Mouse (Mus musculus) liver, embryonic 12.5 days (tissue): Measurements from ENCODE around the gene Axdnd1. TPM values are rescaled to one million over a fixed set of nuclear protein-coding genes. Genes with fewer than 3 reads are reported as not detected.

ENCODE experiments used
- ATAC-seq: fragments of 200-750 bp; cut with Nextera tagmentation; 2 replicates; pipeline ENCODE4 v1.8.0; 2017; ENCODE audit warnings: moderate number of reproducible peaks, mild to moderate bottlenecking, moderate library complexity
- H3K27ac ChIP-seq: fragments of 300-500 bp; sonication (generic); 2 replicates; pipeline ENCODE4 v1.5.1; 2016; ENCODE audit warnings: mild to moderate bottlenecking
- H3K27me3 ChIP-seq: fragments of 300-500 bp; sonication (generic); replicated peaks from 2 replicates; pipeline ENCODE4 v1.6.1; 2016; ENCODE audit warnings: mild to moderate bottlenecking, moderate library complexity
- H3K36me3 ChIP-seq: fragments of 300-500 bp; sonication (generic); 2 replicates; pipeline ENCODE4 v1.6.1; 2016; ENCODE audit warnings: mild to moderate bottlenecking, moderate library complexity
- H3K4me1 ChIP-seq: fragments of 300-500 bp; sonication (generic); 2 replicates; pipeline ENCODE4 v1.6.1; 2016
- H3K4me2 ChIP-seq: fragments of 300-500 bp; sonication (generic); 2 replicates; pipeline ENCODE4 v1.6.1; 2016; ENCODE audit warnings: mild to moderate bottlenecking, moderate library complexity
- H3K4me3 ChIP-seq: fragments of 300-500 bp; sonication (generic); 2 replicates; pipeline ENCODE4 v1.5.1; 2016; ENCODE audit warnings: mild to moderate bottlenecking, moderate library complexity
- H3K9ac ChIP-seq: fragments of 300-500 bp; sonication (generic); 2 replicates; pipeline ENCODE4 v1.6.1; 2016; ENCODE audit warnings: mild to moderate bottlenecking, moderate library complexity
- H3K9me3 ChIP-seq: fragments of 300-500 bp; sonication (generic); replicated peaks from 2 replicates; pipeline ENCODE4 v1.6.1; 2016; ENCODE audit warnings: mild to moderate bottlenecking, moderate library complexity
- WGBS: fragments of 180-500 bp; shearing (Covaris S2); methylation state at CpG from one replicate; pipeline ENCODE4 v1.1.7; 2016; ENCODE audit not compliant: insufficient replicate concordance; 5-methylcytosine and 5-hydroxymethylcytosine counted together
- polyA plus RNA-seq: library from polyadenylated mRNA; unstranded; fragments of >200 nt; fragmentation: Nextera tagmentation; extraction: Ambion mirVana; gene quantifications from 2 replicates; pipeline ENCODE4 v1.2.1, GENCODE M21; 2016

The Axdnd1 gene
- polyA plus RNA-seq: 0.23 TPM in 1 of 2 replicates, not detected in the other

DNA sequence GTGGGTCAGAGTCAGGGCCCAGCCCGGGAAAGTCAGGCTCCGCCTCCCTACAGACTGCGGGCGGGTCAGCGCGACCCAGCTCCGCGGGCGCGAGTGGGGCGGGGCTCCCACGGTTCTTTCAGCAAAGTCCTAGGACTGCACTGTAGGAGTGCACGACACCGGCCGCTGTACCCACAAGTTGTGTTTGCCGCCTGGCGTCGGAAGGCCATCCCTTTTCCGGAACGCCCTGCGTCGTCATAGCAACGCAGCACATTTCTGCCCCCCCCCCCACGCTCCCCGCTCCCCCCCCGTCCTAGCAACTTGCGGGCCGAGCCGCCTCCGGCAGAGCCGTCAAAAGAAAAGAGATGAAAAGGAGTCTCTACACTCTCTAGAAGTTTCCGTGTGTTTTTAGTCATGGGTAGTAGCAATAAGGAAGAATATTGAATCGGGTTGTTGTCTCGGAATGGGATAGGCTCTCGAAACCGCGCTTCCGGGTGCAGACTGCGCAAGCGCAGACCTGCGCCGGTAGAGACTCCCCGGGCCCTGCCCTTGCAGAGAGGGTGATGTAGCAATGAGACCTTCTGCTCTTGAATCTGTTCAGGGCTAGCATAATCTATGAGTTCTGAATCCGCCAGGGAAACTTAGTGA, at the start of gene Axdnd1:
TSS of gene Axdnd1 (minus strand) at position 489 of the 627 bp plus-strand sequence.
- WGBS: under 1% methylated on average over 44 of the region's 44 CpGs
- ATAC-seq: peak; percentile 95

GRCm38 (mm10) chr1:156470557-156470956, 49.6 kb upstream of the Axdnd1 start:
- Histone ChIP-seq H3K4me2 (peak overlapping the region; percentile 92), H3K9me3 (0 out of 2 replicates have a peak, but pooled peaks cover 5% of the 10 kb centered on the region), H3K9ac (no peak overlapping the region), H3K36me3 (peaks cover 9% of the 10 kb centered on the region), H3K4me3 (no peak overlapping the region), H3K27ac (no peak overlapping the region), H3K4me1 (peaks cover 39% of the 10 kb centered on the region), H3K27me3 (peaks cover 19% of the 10 kb centered on the region)
- ATAC-seq: no peak
- WGBS: 63% methylated on average over 7 of the region's 7 CpGs

More for the DNA sequence above, at the start of gene Axdnd1:
- H3K4me3 ChIP-seq: peak within 1 kb of the TSS; percentile 73
- H3K9ac ChIP-seq: peak within 1 kb of the TSS; percentile 74
- peaks cover 16% of the 10 kb centered on the region for H3K4me1 ChIP-seq
- peak within 1 kb of the TSS; percentile 89 for H3K27ac ChIP-seq
- H3K9me3 ChIP-seq: no peaks in the 10 kb centered on the region
- H3K36me3 ChIP-seq: no peaks in the 10 kb centered on the region
- no peaks in the 10 kb centered on the region for H3K27me3 ChIP-seq
- H3K4me2 ChIP-seq: peak within 1 kb of the TSS; percentile 75

- 52% methylated on average over 3 of the region's 3 CpGs for WGBS
- Histone ChIP-seq H3K27me3 (peaks cover 13% of the 10 kb centered on the region), H3K4me2 (no peak overlapping the region), H3K4me3 (no peak overlapping the region), H3K9me3 (0 out of 2 replicates have a peak, but pooled peaks cover 5% of the 10 kb centered on the region), H3K36me3 (peaks cover 10% of the 10 kb centered on the region), H3K4me1 (peaks cover 31% of the 10 kb centered on the region), H3K9ac (no peak overlapping the region), H3K27ac (no peak overlapping the region)
- no peak for ATAC-seq
These were observed 47.6 kb upstream of the Axdnd1 start for GRCm38 (mm10) chr1:156468576-156468975.

DNA sequence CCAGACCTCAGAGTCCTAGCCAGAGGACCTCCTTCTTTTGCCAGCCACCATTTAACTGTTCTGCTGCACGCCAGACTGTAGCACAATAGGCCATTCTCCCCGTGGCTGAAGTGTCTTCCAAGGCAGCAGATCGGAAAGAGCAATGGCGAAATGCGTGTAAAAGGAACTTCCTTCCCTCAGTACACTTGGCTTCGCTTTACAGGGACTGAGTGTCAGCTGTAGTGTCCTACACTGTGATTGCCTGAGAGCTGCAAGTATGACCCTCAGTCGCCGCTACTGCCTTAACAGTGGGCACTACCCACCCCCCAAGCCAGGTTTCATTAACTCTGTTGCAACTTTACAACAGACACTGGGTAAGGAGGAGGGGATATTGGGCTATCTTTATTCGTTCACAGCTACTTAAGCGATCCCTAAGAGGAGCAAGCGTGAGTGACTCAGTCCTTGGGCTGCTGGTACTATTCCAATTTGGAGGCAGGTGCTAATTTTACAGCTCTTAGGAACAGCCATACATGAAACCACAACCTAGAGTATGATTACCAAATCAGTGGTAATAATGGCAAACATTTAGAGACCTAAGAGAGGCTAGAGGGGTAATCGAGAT, 46.8 kb upstream of the Axdnd1 start:
- Histone ChIP-seq H3K9ac (no peak overlapping the region), H3K27ac (no peak overlapping the region), H3K27me3 (peaks cover 7% of the 10 kb centered on the region), H3K36me3 (peaks cover 14% of the 10 kb centered on the region), H3K4me2 (no peak overlapping the region), H3K4me1 (peaks cover 29% of the 10 kb centered on the region), H3K4me3 (no peak overlapping the region), H3K9me3 (0 out of 2 replicates have a peak, but pooled peaks cover 5% of the 10 kb centered on the region)
- ATAC-seq: no peak
- 71% methylated on average over 12 of the region's 12 CpGs for WGBS

DNA sequence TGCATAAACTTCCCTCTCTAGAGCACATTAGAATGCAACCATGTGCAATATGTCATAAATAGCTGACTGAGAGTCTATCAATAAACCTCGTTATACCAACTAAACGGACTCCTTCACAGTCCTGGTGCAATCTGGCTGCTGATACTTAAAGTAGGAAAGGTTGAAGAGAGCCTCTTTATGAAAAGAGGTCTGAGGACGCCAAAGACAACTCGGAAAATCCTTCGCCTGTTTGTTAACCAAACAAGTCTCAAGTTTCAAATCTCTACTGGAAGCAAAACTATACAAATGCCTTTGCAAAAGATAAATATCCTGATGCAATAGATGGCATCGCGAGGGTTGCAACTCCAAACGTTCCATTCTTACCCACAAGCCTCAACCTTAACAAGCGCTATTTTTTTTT, 44.0 kb upstream of the Axdnd1 start:
- H3K9ac ChIP-seq: no peak overlapping the region
- peaks cover 14% of the 10 kb centered on the region for H3K36me3 ChIP-seq
- H3K27ac ChIP-seq: no peak overlapping the region
- H3K4me3 ChIP-seq: no peak overlapping the region
- 0 out of 2 replicates have a peak, but pooled peaks cover 5% of the 10 kb centered on the region for H3K9me3 ChIP-seq
- ATAC-seq: no peak
- 78% methylated on average over 9 of the region's 9 CpGs for WGBS
- H3K27me3 ChIP-seq: no peaks in the 10 kb centered on the region
- H3K4me1 ChIP-seq: peaks cover 32% of the 10 kb centered on the region
- H3K4me2 ChIP-seq: no peak overlapping the region

DNA sequence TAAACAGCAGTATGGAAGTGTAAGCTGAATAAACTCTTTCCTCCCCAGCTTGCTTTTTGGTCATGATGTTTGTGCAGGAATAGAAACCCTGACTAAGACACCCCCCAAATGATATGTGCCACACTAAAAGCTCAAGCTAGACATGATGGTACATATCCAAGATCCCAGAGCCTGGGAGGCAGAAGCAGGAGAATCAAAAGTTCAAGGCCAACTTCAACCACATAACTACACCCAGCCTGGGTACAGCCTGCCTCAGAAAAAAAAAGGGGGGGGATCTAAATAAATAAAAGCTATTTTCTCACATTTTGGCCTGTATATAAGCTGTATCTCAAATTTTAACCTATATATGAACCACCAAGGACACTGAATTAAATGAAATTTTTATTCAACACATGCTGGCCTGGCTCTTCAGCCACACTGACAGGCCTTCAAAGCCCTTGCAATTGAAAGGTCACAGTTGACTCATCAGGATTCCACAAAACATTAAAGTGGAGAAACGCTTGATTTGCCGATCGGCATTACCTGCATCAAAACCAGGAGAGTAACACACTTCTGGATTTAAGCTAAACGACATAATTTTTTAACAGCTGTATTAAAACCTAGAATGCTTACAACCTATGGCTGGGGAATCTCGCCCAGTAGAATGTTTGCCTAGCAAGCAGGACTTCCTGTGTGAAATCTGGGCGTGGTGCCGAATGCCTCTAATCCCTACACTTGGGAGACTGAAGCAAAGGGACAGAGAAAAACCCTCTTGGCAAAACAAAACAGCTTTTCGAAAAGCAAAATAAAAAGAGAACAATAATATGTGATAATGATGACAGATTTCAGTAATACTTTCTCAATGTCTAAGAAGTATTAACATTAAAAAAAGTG, 43.3 kb upstream of the Axdnd1 start:
- Histone ChIP-seq H3K4me2 (no peak overlapping the region), H3K27ac (no peak overlapping the region), H3K4me1 (peaks cover 34% of the 10 kb centered on the region), H3K9ac (no peak overlapping the region), H3K36me3 (peaks cover 14% of the 10 kb centered on the region), H3K27me3 (no peaks in the 10 kb centered on the region), H3K9me3 (0 out of 2 replicates have a peak, but pooled peaks cover under 1% of the 10 kb centered on the region), H3K4me3 (no peak overlapping the region)
- 71% methylated on average over 8 of the region's 8 CpGs for WGBS
- no peak for ATAC-seq

GRCm38 (mm10) chr1:156462273-156462991, 41.5 kb upstream of the Axdnd1 start:
- no peak overlapping the region for H3K27ac ChIP-seq
- ATAC-seq: no peak
- no peak overlapping the region for H3K9ac ChIP-seq
- no peaks in the 10 kb centered on the region for H3K9me3 ChIP-seq
- no peaks in the 10 kb centered on the region for H3K27me3 ChIP-seq
- 25% methylated on average over 12 of the region's 12 CpGs for WGBS
- H3K36me3 ChIP-seq: peaks cover 14% of the 10 kb centered on the region
- H3K4me2 ChIP-seq: no peak overlapping the region
- peaks cover 44% of the 10 kb centered on the region for H3K4me1 ChIP-seq
- H3K4me3 ChIP-seq: no peak overlapping the region

GRCm38 (mm10) chr1:156461036-156461435, 40.1 kb upstream of the Axdnd1 start:
- peaks cover 44% of the 10 kb centered on the region for H3K4me1 ChIP-seq
- ATAC-seq: no peak
- no peak overlapping the region for H3K27ac ChIP-seq
- peaks cover 12% of the 10 kb centered on the region for H3K36me3 ChIP-seq
- no peak overlapping the region for H3K4me2 ChIP-seq
- no peak overlapping the region for H3K4me3 ChIP-seq
- 73% methylated on average over 6 of the region's 6 CpGs for WGBS
- H3K9me3 ChIP-seq: no peaks in the 10 kb centered on the region
- H3K27me3 ChIP-seq: no peaks in the 10 kb centered on the region
- no peak overlapping the region for H3K9ac ChIP-seq

- no peak for ATAC-seq
- no peak overlapping the region for H3K4me2 ChIP-seq
- H3K27me3 ChIP-seq: no peaks in the 10 kb centered on the region
- H3K9ac ChIP-seq: no peak overlapping the region
- peaks cover 48% of the 10 kb centered on the region for H3K4me1 ChIP-seq
- H3K36me3 ChIP-seq: peaks cover 15% of the 10 kb centered on the region
- H3K27ac ChIP-seq: peak overlapping the region; percentile 58
- no peaks in the 10 kb centered on the region for H3K9me3 ChIP-seq
- H3K4me3 ChIP-seq: no peak overlapping the region
- 70% methylated on average over 4 of the region's 4 CpGs for WGBS
These were observed 39.3 kb upstream of the Axdnd1 start for GRCm38 (mm10) chr1:156460216-156460615.

DNA sequence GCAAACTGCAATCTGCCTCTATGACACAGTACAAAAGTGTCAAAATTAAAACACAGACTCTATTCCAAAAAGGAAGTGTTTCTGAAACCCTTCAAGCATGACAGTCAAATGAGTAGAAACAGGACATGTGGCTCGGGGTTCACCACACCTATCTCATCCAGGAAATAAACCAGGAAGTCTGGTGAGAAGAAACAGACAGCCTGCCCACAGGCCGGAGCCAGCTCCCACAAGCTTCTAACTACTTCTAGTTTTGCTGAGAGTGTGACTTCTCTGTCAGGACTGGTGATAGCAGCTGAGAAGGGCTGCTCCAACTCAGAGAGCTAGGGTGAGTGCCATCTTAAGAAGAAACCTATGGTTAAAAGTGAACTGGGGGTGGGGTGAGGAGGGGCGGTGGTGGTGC, 38.7 kb upstream of the Axdnd1 start:
- no peak overlapping the region for H3K4me2 ChIP-seq
- H3K9ac ChIP-seq: no peak overlapping the region
- H3K27ac ChIP-seq: peak overlapping the region; percentile 58
- peak; percentile 29 for ATAC-seq
- H3K36me3 ChIP-seq: peaks cover 17% of the 10 kb centered on the region
- H3K27me3 ChIP-seq: no peaks in the 10 kb centered on the region
- H3K9me3 ChIP-seq: no peaks in the 10 kb centered on the region
- no peak overlapping the region for H3K4me3 ChIP-seq
- H3K4me1 ChIP-seq: peaks cover 53% of the 10 kb centered on the region
- WGBS: 38% methylated on average over 3 of the region's 3 CpGs

DNA sequence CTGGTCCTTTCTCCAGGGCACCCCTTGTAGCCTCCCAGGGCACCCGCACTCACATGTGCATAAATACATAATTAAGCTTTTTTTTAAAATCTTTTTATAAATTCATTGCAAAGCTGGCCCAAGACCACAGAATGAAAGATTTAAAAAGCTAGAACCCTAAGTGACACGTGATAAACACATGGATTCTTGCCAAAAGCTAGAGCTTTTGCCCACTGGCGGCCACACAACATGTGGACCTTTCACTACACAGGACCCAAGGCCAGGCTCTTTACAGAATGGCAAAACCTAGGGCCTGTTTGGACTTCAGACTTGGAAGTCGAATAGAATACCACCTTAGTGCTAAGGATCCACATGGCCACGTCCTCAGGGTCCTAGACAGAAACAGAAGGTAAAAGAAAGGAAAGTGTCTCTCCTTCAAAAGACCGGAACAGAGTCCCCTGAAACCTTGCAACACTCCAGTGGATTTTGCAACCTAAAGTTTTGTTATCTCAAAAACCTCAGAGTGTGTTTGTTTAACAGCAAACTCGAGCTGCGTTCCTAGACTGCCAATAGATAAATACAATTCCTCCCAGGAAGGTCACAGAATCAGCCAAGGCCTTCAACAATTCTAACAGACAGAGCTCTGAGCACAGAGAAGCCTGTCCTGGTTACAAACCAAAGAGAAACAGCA, 37.6 kb upstream of the Axdnd1 start:
- Histone ChIP-seq H3K4me1 (peaks cover 60% of the 10 kb centered on the region), H3K4me2 (no peak overlapping the region), H3K9ac (no peak overlapping the region), H3K4me3 (no peak overlapping the region), H3K27me3 (no peaks in the 10 kb centered on the region), H3K9me3 (no peaks in the 10 kb centered on the region), H3K27ac (no peak overlapping the region), H3K36me3 (peaks cover 17% of the 10 kb centered on the region)
- 0 out of 2 replicates have a peak, but pooled peaks have one; percentile 19 for ATAC-seq
- WGBS: 44% methylated on average over 8 of the region's 8 CpGs
